Mouse (Mus musculus) neutrophil, adult 5-6 weeks (primary cell): ENCODE data around the gene Cnn2. TPM values are rescaled to one million over a fixed set of nuclear protein-coding genes. Genes with fewer than 3 reads are reported as not detected.
"Not testable (repeated sequence)": the region's sequence is repeated elsewhere in the genome, so short reads cannot be mapped to it uniquely, and the experiment has no call there.

ENCODE experiments used
- ATAC-seq: fragments of 151-379, 151-347 bp; 2 replicates; pipeline ENCODE4 v1.8.0; 2017; ENCODE audit warnings: mild to moderate bottlenecking, moderate TSS enrichment; ENCODE audit not compliant: insufficient number of reproducible peaks, poor library complexity, low FRiP score, severe bottlenecking; ENCODE audit errors: extremely low read depth
- total RNA-seq: library from RNA; stranded (forward); fragments of 200-1000 nt; gene quantifications from 2 replicates; pipeline ENCODE4 v1.2.3, GENCODE M21; 2017

Gene Cnn2
- total RNA-seq, result 284 and 308 TPM in 2 replicates

GRCm38 (mm10) chr10:79988506-79989271 lies at the start of gene Cnn2:
TSS of gene Cnn2 (plus strand) at chr10:79988584.
- no peak for ATAC-seq

GRCm38 (mm10) chr10:79940749-79941148 lies 47.6 kb upstream of the Cnn2 start:
- peak; percentile 81 for ATAC-seq

GRCm38 (mm10) chr10:79942988-79943387 lies 45.4 kb upstream of the Cnn2 start:
- ATAC-seq, result no peak

GRCm38 (mm10) chr10:79943471-79943901 lies 44.9 kb upstream of the Cnn2 start:
- no peak for ATAC-seq

- ATAC-seq, result no peak
Observed at GRCm38 (mm10) chr10:79945507-79946234, 42.7 kb upstream of the Cnn2 start.

- no peak for ATAC-seq
Observed at GRCm38 (mm10) chr10:79946752-79947322, 41.5 kb upstream of the Cnn2 start.

- no peak for ATAC-seq
Observed at GRCm38 (mm10) chr10:79947502-79947901, 40.9 kb upstream of the Cnn2 start.

- ATAC-seq, result no peak
Observed at GRCm38 (mm10) chr10:79949873-79950272, 38.5 kb upstream of the Cnn2 start.

- ATAC-seq, result no peak
Observed at GRCm38 (mm10) chr10:79950661-79951060, 37.7 kb upstream of the Cnn2 start.

GRCm38 (mm10) chr10:79953946-79954345 lies 34.4 kb upstream of the Cnn2 start:
- ATAC-seq, result no peak

GRCm38 (mm10) chr10:79955691-79956090 lies 32.7 kb upstream of the Cnn2 start:
- ATAC-seq, result no peak

- ATAC-seq, result no peak
Observed at GRCm38 (mm10) chr10:79956643-79957154, 31.7 kb upstream of the Cnn2 start.

GRCm38 (mm10) chr10:79958140-79958816 lies 30.1 kb upstream of the Cnn2 start:
- peak; percentile 71; the same call in 1 of the 2 replicates for ATAC-seq

GRCm38 (mm10) chr10:79959412-79959811 lies 29.0 kb upstream of the Cnn2 start:
- ATAC-seq, result not testable (repeated sequence)

- ATAC-seq, result peak; percentile 90
Observed at GRCm38 (mm10) chr10:79959847-79960601, 28.4 kb upstream of the Cnn2 start, which contains the start of gene Wdr18. TSS of gene Wdr18 (plus strand) at chr10:79960152.

GRCm38 (mm10) chr10:79960671-79961294 lies 27.6 kb upstream of the Cnn2 start:
- ATAC-seq, result no peak

GRCm38 (mm10) chr10:79964727-79965126 lies 23.7 kb upstream of the Cnn2 start:
- ATAC-seq, result no peak

GRCm38 (mm10) chr10:79965325-79965724 lies 23.1 kb upstream of the Cnn2 start:
- ATAC-seq, result no peak
